Comparison of ENCODE assay signal across 27 mouse cellular contexts in the genomic region with DNA sequence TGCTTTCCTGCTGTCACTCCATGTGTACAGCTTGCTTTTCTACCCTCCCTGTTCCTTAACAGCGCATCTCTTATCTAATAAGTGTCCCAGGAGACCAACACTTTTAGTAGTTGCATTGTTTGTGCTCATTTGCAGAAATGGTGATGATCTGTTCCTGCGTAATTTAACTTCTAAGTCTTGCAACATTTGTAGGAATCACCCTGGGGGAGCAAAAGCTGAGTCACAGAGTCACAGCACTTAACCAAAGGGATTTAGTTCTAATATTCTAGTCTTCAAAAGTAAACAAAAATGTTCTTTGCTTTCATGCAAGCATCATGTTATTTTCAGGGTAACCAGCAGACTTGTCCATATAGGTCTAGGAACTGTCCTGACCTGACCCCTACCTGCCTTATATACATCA.
DNase-seq lines count a peak whose midpoint lies in the region; ATAC-seq and TF ChIP-seq lines count a peak whose summit lies in the region.
"Had no signal": no experiment of that assay in that cellular context is flagged by ENCODE, and none has a peak within 500 bp of the region (broad histone marks: within the 10 kb centered on the region; RNA-seq: fewer than 3 reads in every experiment).

No protein-coding gene starts in this region.

- in situ Hi-C loops in Patski (cut with MboI; ENCODE audit: low pct_unique_long_range_greater_than_20kb), result no loop called here

- WGBS in hindbrain, postnatal 0 days, result 68% methylated on average over 2 of the region's 2 CpGs
- 69% methylated on average over 2 of the region's 2 CpGs for WGBS in hindbrain, embryonic 13.5 days

- H3K27me3 ChIP-seq in hindbrain, postnatal 0 days (ENCODE audit: insufficient read depth, low read length), result no peaks in the 10 kb centered on the region
- no peaks in the 10 kb centered on the region for H3K27me3 ChIP-seq in hindbrain, embryonic 13.5 days
- H3K27me3 ChIP-seq in Patski, result no peaks in the 10 kb centered on the region
- H3K27me3 ChIP-seq: CH12.LX; embryonic facial prominence, embryonic 13.5 days; embryonic facial prominence, embryonic 15.5 days; forebrain, embryonic 12.5 days had no signal

- DNase-seq in hindbrain, postnatal 0 days (ENCODE audit: low spot score), result peak; percentile 12
- DNase-seq in 3T3-L1 (ENCODE audit: low read depth, low spot score), result peak; percentile 28
- DNase-seq in Patski (ENCODE audit: low read depth, low spot score), result peak; percentile 68
- DNase-seq in frontal cortex, postnatal 14 days (ENCODE audit: low spot score in 2 of 2), result no peak
- no peak for DNase-seq in spleen, postnatal 14 days (ENCODE audit: low spot score in 2 of 2)
- DNase-seq: adrenal gland, adult 8-10 months; adrenal gland, postnatal 14 days; adrenal gland, postnatal 36 days; B cell, adult 2 months; cerebellum, adult 11 months; cerebellum, adult 18-20 months; cerebellum, adult 8-10 months; cerebellum, adult 9-11 months; cerebellum, postnatal 14 days; cerebellum, postnatal 36 days; embryo, embryonic 11 days had no signal

- no peaks in the 10 kb centered on the region for H3K9me3 ChIP-seq in hindbrain, postnatal 0 days (ENCODE audit: low read length)
- H3K9me3 ChIP-seq in hindbrain, embryonic 13.5 days, result no peaks in the 10 kb centered on the region
- H3K9me3 ChIP-seq: embryonic facial prominence, embryonic 13.5 days; embryonic facial prominence, embryonic 15.5 days; forebrain, embryonic 10.5 days; forebrain, embryonic 12.5 days; G1E had no signal

- H3K4me3 ChIP-seq in hindbrain, postnatal 0 days (ENCODE audit: low read length), result no peak overlapping the region
- no peak overlapping the region for H3K4me3 ChIP-seq in hindbrain, embryonic 13.5 days
- H3K4me3 ChIP-seq: embryonic facial prominence, embryonic 13.5 days; embryonic facial prominence, embryonic 15.5 days; erythroblast, embryonic 14.5 days; forebrain, embryonic 10.5 days; forebrain, embryonic 12.5 days had no signal

- H3K4me1 ChIP-seq in hindbrain, postnatal 0 days (ENCODE audit: insufficient read depth, low read length), result no peaks in the 10 kb centered on the region
- H3K4me1 ChIP-seq in hindbrain, embryonic 13.5 days (replicated peaks), result no peaks in the 10 kb centered on the region
- H3K4me1 ChIP-seq: embryonic facial prominence, embryonic 13.5 days; embryonic facial prominence, embryonic 15.5 days; forebrain, embryonic 10.5 days; forebrain, embryonic 12.5 days had no signal

- POLR2A ChIA-PET in Patski (lab: Charles Lee), result interaction anchor here (0.7 kb wide), 1 partner anchor 165 kb away, joined by 3 read pairs; no protein-coding TSS in a partner anchor

- no peak overlapping the region for H3K4me2 ChIP-seq in hindbrain, postnatal 0 days (ENCODE audit: low read depth, low read length)
- H3K4me2 ChIP-seq in hindbrain, embryonic 13.5 days, result no peak overlapping the region
- H3K4me2 ChIP-seq: embryonic facial prominence, embryonic 13.5 days; embryonic facial prominence, embryonic 15.5 days; forebrain, embryonic 12.5 days had no signal

- H3K9ac ChIP-seq in hindbrain, postnatal 0 days (replicated peaks; ENCODE audit: low read length), result no peak overlapping the region
- no peak overlapping the region for H3K9ac ChIP-seq in hindbrain, embryonic 13.5 days
- H3K9ac ChIP-seq: embryonic facial prominence, embryonic 13.5 days; embryonic facial prominence, embryonic 15.5 days; forebrain, embryonic 12.5 days had no signal

- CTCF ChIA-PET in Patski (lab: Charles Lee), result interaction anchor here (0.9 to 1.5 kb wide), 2 partner anchors 40 to 148 kb away, joined by 3 read pairs; no protein-coding TSS in a partner anchor

- no peak for ATAC-seq in hindbrain, postnatal 0 days
- ATAC-seq in hindbrain, embryonic 13.5 days (ENCODE audit: low FRiP score), result no peak
- ATAC-seq in Patski, result peak; percentile 94
- ATAC-seq: CD4-positive, CD25-positive, alpha-beta regulatory T cell, adult 4 months; forebrain, embryonic 14.5 days; forebrain, embryonic 16.5 days had no signal

- H3K27ac ChIP-seq in hindbrain, postnatal 0 days, result no peak overlapping the region
- H3K27ac ChIP-seq in hindbrain, embryonic 13.5 days, result no peak overlapping the region
- H3K27ac ChIP-seq: embryonic facial prominence, embryonic 13.5 days; embryonic facial prominence, embryonic 15.5 days; forebrain, embryonic 10.5 days; forebrain, embryonic 12.5 days had no signal

- no peaks in the 10 kb centered on the region for H3K36me3 ChIP-seq in hindbrain, postnatal 0 days (ENCODE audit: insufficient read depth, low read length)
- no peaks in the 10 kb centered on the region for H3K36me3 ChIP-seq in hindbrain, embryonic 13.5 days
- H3K36me3 ChIP-seq: embryonic facial prominence, embryonic 13.5 days; embryonic facial prominence, embryonic 15.5 days; forebrain, embryonic 10.5 days; forebrain, embryonic 12.5 days; G1E had no signal

- no peak for TF ChIP-seq CTCF in hindbrain, postnatal 0 days (IDR thresholded peaks at IDR 0.05; ENCODE audit: low read depth)
- TF ChIP-seq CTCF in Patski (IDR thresholded peaks at IDR 0.05), result no peak

Comparison
In these comparisons a context has a peak if more than half of its experiments do, and no peak if none do; other contexts are left out.
1. DNase-seq: peak in hindbrain, postnatal 0 days (single experiment), 3T3-L1 (single experiment) and Patski (single experiment); none in frontal cortex, postnatal 14 days (0 of 2) and spleen, postnatal 14 days (0 of 2).